Mouse (Mus musculus) hindbrain, postnatal 0 days (tissue): Measurements from ENCODE around the gene Smarcc2. TPM values are rescaled to one million over a fixed set of nuclear protein-coding genes. Genes with fewer than 3 reads are reported as not detected.

Source experiments
- ATAC-seq: fragments of 200-750 bp; cut with Nextera tagmentation; 2 replicates; pipeline ENCODE4 v1.8.0; 2017; ENCODE audit warnings: mild to moderate bottlenecking, moderate TSS enrichment, moderate library complexity
- DNase-seq: peaks from one replicate; pipeline ENCODE4 v3.0.0-alpha.2; 2015; ENCODE audit warnings: low spot score
- H3K27ac ChIP-seq: fragments of 300-500 bp; sonication (generic); 2 replicates; pipeline ENCODE4 v1.5.1; 2014; ENCODE audit warnings: mild to moderate bottlenecking
- H3K27me3 ChIP-seq: fragments of 300-500 bp; sonication (generic); 2 replicates; pipeline ENCODE4 v1.6.1; 2014; ENCODE audit warnings: low read length, mixed read lengths; ENCODE audit not compliant: insufficient read depth
- H3K36me3 ChIP-seq: fragments of 300-500 bp; sonication (generic); 2 replicates; pipeline ENCODE4 v1.6.1; 2014; ENCODE audit warnings: low read length, mixed read lengths; ENCODE audit not compliant: insufficient read depth
- H3K4me1 ChIP-seq: fragments of 300-500 bp; sonication (generic); 2 replicates; pipeline ENCODE4 v1.6.1; 2014; ENCODE audit warnings: antibody characterized with exemption, low read length, mixed read lengths; ENCODE audit not compliant: insufficient read depth
- H3K4me2 ChIP-seq: fragments of 300-500 bp; sonication (generic); 2 replicates; pipeline ENCODE4 v1.6.1; 2014; ENCODE audit warnings: low read depth, mild to moderate bottlenecking, low read length, moderate library complexity, mixed read lengths
- H3K4me3 ChIP-seq: fragments of 300-500 bp; sonication (generic); 2 replicates; pipeline ENCODE4 v1.5.1; 2014; ENCODE audit warnings: low read length
- H3K9ac ChIP-seq: fragments of 300-500 bp; sonication (generic); replicated peaks from 2 replicates; pipeline ENCODE4 v1.6.1; 2014; ENCODE audit warnings: mild to moderate bottlenecking, low read length, moderate library complexity, mixed read lengths
- H3K9me3 ChIP-seq: fragments of 300-500 bp; sonication (generic); 2 replicates; pipeline ENCODE4 v1.6.1; 2016; ENCODE audit warnings: low read length, mixed read lengths
- CTCF ChIP-seq: IDR thresholded peaks from 2 replicates; pipeline ENCODE4 v1.5.1; 2016; ENCODE audit warnings: antibody characterized with exemption, control low read depth, low read depth
- WGBS: fragments of 180-500 bp; shearing (Covaris S2); extraction: QIAGEN DNeasy Blood & Tissue Kit; methylation state at CpG from one replicate; pipeline ENCODE4 v1.1.7; 2014; 5-methylcytosine and 5-hydroxymethylcytosine counted together
- polyA plus RNA-seq: library from polyadenylated mRNA; unstranded; fragments of >200 nt; fragmentation: Nextera tagmentation; extraction: Ambion mirVana; gene quantifications from 2 replicates; pipeline ENCODE4 v1.2.1, GENCODE M21; 2015
- total RNA-seq: library from RNA; depleted of rRNA; stranded (reverse); fragments of >200 nt; gene quantifications from 2 replicates; pipeline ENCODE4 v1.2.3, GENCODE M21; 2014

Smarcc2 gene
- total and polyA plus RNA-seq, 2 experiments from 2014 or later, result 112 to 174 TPM

DNA sequence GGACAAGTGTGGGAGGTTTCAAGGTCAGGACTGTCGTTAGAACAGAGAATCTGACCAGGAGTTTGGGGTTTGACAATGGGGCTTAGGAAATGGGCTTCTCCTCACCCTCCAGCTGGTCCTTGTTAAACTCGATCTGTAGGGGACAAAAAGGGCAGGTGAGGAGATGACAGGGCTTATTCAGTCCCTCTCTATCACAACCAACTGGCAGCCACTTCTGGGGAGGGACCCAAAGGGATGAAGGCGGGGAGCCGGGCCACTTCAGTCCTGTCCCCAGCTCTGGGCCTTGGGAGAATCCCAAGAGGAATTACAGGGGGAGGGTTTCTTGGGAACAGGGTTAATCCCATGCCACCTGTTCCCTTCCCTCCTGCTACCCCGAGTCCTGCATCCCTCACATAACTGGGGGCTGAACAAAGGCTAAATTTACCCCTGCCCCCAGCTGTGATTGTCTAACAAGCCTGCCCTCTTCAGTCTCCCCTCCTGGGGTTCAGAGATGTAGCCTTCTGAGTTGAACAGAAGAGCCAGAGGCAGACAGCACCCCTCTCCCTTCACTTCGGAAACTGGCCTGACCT is 37.5 kb downstream of the Smarcc2 start:
- H3K27me3 ChIP-seq, result no peaks in the 10 kb centered on the region
- no peaks in the 10 kb centered on the region for H3K36me3 ChIP-seq
- no peak for TF ChIP-seq CTCF
- H3K4me1 ChIP-seq, result peaks cover 13% of the 10 kb centered on the region
- no peak overlapping the region for H3K27ac ChIP-seq
- no peaks in the 10 kb centered on the region for H3K9me3 ChIP-seq
- no peak overlapping the region for H3K4me3 ChIP-seq
- DNase-seq (no peak), ATAC-seq (no peak)
- H3K9ac ChIP-seq, result no peak overlapping the region
- WGBS, result 44% methylated on average over 6 of the region's 6 CpGs
- H3K4me2 ChIP-seq, result no peak overlapping the region

DNA sequence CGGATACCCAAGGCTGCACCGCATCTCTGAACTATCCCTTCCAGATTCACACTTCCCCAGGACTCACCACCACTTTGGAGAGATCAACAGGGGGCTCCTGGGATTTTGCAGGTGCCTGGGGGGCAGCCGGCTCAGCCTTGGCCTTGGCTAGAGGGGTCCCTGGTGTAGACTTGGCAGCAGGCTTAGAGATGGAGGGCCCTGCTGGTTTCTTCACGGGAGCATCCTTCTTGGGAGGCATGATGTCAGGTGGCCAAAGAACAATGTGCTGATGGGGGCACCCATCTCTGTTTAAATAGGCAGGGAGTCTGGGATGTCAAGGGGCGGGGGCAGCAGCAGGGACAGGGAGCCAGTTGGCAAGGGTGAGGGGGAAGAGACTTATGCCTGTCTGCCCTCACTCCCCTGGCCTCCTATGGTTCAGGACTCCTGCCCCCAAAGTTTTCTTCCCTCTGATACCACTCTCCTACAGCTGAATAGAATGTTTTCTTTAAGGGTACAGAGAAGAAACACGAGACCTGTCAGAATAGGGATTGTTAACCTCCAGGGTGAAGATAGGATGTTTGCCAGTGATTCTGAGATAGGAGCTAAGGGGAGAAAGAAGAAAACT is 38.2 kb downstream of the Smarcc2 start:
- Histone ChIP-seq H3K9ac (no peak overlapping the region), H3K36me3 (no peaks in the 10 kb centered on the region), H3K4me2 (no peak overlapping the region), H3K4me1 (peaks cover 12% of the 10 kb centered on the region), H3K27me3 (no peaks in the 10 kb centered on the region), H3K27ac (no peak overlapping the region), H3K9me3 (no peaks in the 10 kb centered on the region), H3K4me3 (no peak overlapping the region)
- WGBS, result 40% methylated on average over 6 of the region's 6 CpGs
- TF ChIP-seq CTCF, result no peak
- ATAC-seq (no peak), DNase-seq (no peak)

GRCm38 (mm10) chr10:128498590-128498989 is 39.5 kb downstream of the Smarcc2 start, which contains the start of gene Myl6b:
Myl6b (minus strand) TSS chr10:128498685.
- Histone ChIP-seq H3K4me2 (peak within 1 kb of the TSS; percentile 81), H3K36me3 (no peaks in the 10 kb centered on the region), H3K4me3 (peak within 1 kb of the TSS; percentile 61), H3K27ac (peak within 1 kb of the TSS; percentile 85), H3K27me3 (no peaks in the 10 kb centered on the region), H3K4me1 (peaks cover 12% of the 10 kb centered on the region), H3K9ac (peak within 1 kb of the TSS; percentile 54), H3K9me3 (no peaks in the 10 kb centered on the region)
- DNase-seq, result peak; percentile 97
- WGBS, result 0% methylated on average over 27 of the region's 27 CpGs
- peak; percentile 87 for ATAC-seq
- no peak for TF ChIP-seq CTCF

- ATAC-seq, result peak; percentile 31
- peak overlapping the region; percentile 54 for H3K9ac ChIP-seq
- H3K36me3 ChIP-seq, result no peaks in the 10 kb centered on the region
- 2% methylated on average over 21 of the region's 21 CpGs for WGBS
- peak; percentile 61 for DNase-seq
- H3K9me3 ChIP-seq, result no peaks in the 10 kb centered on the region
- H3K4me1 ChIP-seq, result peaks cover 12% of the 10 kb centered on the region
- peak overlapping the region; percentile 61 for H3K4me3 ChIP-seq
- H3K27me3 ChIP-seq, result no peaks in the 10 kb centered on the region
- H3K27ac ChIP-seq, result peak overlapping the region; percentile 85
- peak overlapping the region; percentile 81 for H3K4me2 ChIP-seq
- peak; percentile 17; the same call in 1 of the 2 replicates for TF ChIP-seq CTCF
Measured at GRCm38 (mm10) chr10:128499116-128499671, 40.1 kb downstream of the Smarcc2 start.

DNA sequence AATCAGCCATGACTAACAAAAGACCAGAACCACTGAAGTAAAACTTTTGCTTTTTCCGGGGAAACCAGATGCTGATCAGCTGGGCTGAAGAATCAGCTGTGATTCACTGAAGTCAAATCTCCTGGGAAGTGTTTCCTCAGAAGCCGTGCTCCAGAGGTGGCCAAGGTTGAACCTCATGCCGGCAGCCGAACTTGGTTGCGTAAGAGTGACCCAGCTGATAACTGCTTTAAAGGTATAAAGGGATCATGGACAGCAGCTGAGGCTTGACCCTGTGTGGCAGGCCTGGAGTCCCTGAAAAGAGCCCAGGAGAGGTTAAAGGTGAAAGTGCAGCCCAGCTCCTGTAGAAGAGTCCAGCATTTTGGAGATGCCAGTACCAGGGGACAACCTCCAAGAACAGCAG is 43.3 kb downstream of the Smarcc2 start:
- Histone ChIP-seq H3K4me1 (peaks cover 6% of the 10 kb centered on the region), H3K9me3 (no peaks in the 10 kb centered on the region), H3K27me3 (no peaks in the 10 kb centered on the region), H3K27ac (no peak overlapping the region), H3K4me2 (no peak overlapping the region), H3K36me3 (no peaks in the 10 kb centered on the region), H3K4me3 (no peak overlapping the region), H3K9ac (no peak overlapping the region)
- ATAC-seq (no peak), DNase-seq (no peak)
- WGBS, result 88% methylated on average over 5 of the region's 5 CpGs
- no peak for TF ChIP-seq CTCF

DNA sequence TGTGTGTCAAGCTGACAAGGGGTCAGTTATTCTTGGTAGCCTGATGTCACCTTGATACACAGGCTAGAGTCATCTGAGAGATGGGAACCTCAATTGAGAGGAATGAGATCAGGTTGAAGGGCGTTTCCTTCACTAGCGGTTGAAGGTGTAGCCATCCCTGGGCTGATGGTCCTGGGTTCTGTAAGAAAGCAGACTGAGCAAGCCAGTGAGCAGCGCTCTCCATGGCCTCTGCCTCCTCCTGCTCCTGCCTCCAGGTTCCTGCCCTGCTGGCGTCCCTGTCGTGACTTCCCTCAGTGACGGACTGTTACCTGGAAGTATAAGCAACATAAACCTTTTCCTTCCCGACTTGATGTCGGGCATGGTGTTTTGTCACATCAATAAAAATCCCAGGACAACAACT is 44.5 kb downstream of the Smarcc2 start:
- DNase-seq (no peak), ATAC-seq (no peak)
- 74% methylated on average over 8 of the region's 8 CpGs for WGBS
- Histone ChIP-seq H3K4me2 (no peak overlapping the region), H3K27ac (no peak overlapping the region), H3K4me3 (no peak overlapping the region), H3K9me3 (no peaks in the 10 kb centered on the region), H3K36me3 (no peaks in the 10 kb centered on the region), H3K9ac (no peak overlapping the region), H3K27me3 (no peaks in the 10 kb centered on the region), H3K4me1 (no peaks in the 10 kb centered on the region)
- no peak for TF ChIP-seq CTCF

GRCm38 (mm10) chr10:128504012-128504411 is 45.0 kb downstream of the Smarcc2 start:
- Histone ChIP-seq H3K9ac (no peak overlapping the region), H3K4me3 (no peak overlapping the region), H3K9me3 (no peaks in the 10 kb centered on the region), H3K4me2 (no peak overlapping the region), H3K27ac (no peak overlapping the region), H3K4me1 (no peaks in the 10 kb centered on the region), H3K27me3 (no peaks in the 10 kb centered on the region), H3K36me3 (no peaks in the 10 kb centered on the region)
- no peak for TF ChIP-seq CTCF
- DNase-seq (no peak), ATAC-seq (no peak)
- WGBS, result 90% methylated on average over 3 of the region's 3 CpGs
